Mouse (Mus musculus) 416B (cell line): ENCODE measurements around the gene Tssc4.

Source experiments
- DNase-seq: peaks from one replicate; pipeline ENCODE4 v3.0.0; 2011; ENCODE audit warnings: low read depth

The Tssc4 gene

DNA sequence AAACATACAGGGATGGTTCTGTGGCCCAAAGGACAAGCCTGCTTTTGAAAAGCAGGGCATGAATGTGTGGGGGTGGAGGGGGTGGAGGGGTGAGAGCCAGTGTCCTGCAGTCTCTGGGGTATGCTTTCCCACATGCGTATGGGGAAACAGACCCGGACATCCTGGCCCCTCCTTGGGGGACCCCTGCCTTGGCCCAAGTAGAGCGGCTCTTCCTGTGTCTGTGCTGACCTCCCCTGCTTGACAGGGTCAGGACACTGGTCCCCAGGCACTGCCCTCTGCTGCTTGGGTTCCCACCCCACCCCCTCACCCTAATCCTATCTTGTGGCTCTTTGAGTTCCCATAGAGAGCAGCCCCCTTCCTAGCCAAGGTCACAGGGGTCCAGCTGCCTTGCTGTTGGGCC lies 40.6 kb downstream of the Tssc4 start:
- no peak for DNase-seq

DNA sequence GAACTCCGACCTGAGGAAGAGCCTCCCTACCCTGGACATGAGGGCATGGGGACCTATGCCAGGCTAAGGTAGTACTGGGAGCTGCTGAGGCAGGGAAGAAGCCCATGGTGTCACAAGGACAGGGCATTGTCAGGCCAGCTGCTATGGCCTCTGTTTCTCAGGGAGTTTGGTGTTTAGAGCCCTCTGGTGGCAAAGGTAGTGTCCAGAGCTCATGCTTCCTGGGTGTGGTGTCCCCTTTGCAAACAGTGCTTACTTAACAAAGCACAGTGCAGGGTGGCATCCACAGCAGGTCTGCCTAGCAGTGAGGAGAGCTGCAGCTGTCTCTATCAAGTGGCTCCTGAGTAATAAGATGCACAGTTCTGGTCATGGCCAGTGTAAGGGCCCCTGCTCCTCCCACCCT lies 41.8 kb downstream of the Tssc4 start:
- no peak for DNase-seq

DNA sequence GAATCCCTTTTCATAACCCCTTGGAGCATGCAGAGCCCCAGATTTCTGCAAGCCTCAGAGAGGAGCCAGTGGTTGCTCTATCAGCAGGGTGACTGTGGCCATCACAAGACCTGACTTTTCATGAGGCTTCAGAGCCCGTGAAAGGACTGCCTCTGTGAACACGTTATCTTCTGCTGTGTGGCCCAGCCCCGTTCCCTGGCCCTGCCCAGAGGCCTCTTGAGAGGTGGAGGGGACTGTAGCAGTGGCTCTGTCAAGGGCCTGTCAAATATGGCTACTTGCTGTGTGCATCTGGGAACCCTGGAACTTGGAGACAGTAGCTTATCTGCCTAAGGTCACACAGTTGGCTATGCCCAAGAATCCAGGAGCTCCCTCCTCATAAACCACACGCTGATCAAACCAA lies 42.7 kb downstream of the Tssc4 start:
- no peak for DNase-seq

DNA sequence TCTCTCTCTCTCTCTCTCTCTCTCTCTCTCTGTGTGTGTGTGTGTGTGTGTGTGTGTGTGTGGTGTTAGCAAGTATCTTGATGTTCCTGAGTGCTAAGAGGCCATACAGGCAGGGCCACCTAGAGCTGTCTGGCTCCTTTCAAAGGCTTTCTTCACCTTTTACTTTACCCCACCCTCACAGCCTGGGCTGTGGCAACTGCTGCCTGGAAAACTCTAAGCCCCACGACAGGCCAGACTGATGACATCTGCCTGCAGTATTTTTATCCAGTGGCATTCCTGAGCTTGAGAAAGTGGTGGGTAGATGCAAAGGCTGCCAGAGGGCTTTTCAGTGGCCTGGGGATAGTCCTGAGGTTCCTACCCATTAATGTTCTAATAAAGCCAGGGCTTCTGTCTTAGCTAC lies 43.3 kb downstream of the Tssc4 start:
- DNase-seq = no peak

DNA sequence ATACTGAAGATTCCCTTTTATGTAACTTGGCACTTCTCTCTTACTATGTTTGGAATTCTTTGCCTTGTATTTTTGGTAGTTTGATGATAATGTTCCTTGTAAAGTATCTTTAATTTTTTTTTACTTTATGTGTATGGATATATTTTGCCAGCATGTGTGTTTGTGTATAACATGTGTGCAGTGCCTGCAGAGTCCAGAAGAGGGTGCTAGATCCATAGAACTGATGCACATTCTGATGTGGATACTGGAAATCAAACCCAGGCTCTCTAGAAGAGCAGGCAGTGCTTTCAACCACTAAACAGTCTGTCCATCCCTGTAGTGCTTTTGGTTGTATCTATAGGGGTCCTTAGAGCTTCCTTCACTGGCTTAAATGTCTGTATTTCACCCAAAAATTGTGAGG lies 45.7 kb downstream of the Tssc4 start:
- no peak for DNase-seq

DNA sequence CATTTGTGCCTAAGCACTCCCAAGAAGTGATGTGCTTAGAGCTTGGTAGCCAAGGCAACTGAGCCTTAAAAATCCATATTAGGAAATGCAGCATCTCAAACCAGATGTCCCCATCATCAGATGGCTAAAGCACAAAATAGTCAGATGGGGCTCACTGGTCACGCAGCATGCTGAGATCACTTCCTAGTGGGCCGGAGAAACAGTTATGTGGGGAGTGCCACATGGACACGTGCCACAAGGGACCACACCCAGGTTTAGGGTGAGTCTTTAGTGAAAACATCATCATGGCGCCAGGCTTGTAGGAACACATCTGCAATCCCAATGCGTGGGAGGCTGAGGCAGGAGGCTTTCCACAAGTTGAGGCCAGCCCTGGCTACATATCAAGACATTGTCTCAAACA lies 47.5 kb downstream of the Tssc4 start:
- DNase-seq = no peak

DNA sequence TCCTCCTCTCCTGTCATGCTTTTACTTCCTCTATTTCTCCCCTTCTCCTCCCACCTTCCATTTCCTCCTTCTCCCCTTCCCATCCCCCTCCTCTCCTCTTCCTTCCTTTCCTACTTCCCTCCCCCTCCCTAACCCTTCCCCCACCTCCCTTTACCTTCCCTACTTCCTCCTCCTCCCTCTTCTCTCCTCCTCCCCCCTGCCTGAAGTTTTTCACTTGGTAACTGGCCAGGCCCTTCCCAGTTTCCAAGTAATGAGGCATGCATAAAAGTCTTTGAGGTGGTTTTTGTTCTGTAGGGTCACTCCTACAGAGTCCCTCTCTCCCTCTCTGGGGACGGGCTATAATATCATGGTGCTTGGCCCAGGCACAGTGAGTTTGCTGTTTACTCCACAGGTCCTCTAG lies 50.4 kb downstream of the Tssc4 start:
- DNase-seq = no peak

DNA sequence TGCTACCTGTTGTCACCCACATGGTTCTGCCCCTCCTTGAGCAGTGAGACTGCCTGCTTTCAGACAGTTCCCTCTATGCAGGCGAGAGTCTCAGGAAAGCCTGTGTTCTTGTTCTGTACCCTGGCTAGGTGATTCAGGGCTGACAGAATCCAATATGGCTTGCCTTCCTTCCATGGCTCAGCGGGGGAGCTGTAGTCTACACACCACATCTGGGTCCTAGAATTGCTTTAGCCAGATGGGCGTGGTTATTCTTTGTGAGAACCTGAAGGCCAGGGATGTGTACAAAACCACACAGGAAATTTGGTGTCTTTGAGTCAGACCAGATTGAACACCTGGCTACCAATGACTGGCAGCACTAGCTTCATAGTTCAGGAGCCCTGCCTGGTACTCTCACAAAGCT lies 50.8 kb downstream of the Tssc4 start:
- peak; percentile 13 for DNase-seq
